Mouse (Mus musculus) ES-E14 (cell line): Measurements from ENCODE around the gene Tet2.

Experiments
- CHD2 ChIP-seq: IDR thresholded peaks from 2 replicates; pipeline ENCODE4 v1.6.1; 2014; ENCODE audit warnings: mild to moderate bottlenecking, low read depth, low read length, inconsistent platforms
- MAFK ChIP-seq: IDR thresholded peaks from 2 replicates; pipeline ENCODE4 v1.6.1; 2014; ENCODE audit warnings: mild to moderate bottlenecking, low read depth, low read length, inconsistent platforms; ENCODE audit not compliant: insufficient read depth
- ZC3H11A ChIP-seq: IDR thresholded peaks from 2 replicates; pipeline ENCODE4 v1.6.1; 2012; ENCODE audit warnings: low read depth, mild to moderate bottlenecking, inconsistent platforms, low read length, borderline replicate concordance
- ZNF384 ChIP-seq: IDR thresholded peaks from 2 replicates; pipeline ENCODE4 v1.6.1; 2012; ENCODE audit warnings: low read depth, low read length, inconsistent platforms

DNA sequence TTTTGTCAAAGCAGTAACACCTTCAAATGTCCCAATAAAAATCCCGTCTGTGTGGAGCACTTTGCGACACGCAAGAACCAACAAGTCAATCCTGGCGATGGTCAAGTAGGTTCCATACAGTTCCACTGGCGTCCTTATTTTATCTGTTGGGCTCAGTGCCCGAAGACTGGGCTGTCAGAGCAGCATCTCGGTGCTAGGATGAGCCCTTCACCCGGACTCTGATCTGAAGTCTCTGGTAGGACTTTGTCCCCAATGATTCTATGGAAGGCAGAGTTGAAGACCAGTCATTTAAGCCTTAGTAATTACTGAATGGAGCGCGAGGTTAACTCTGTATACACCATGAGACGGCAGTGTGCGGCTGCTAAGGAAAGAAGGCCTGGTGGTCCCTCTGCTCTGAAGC, 30.6 kb downstream of the Tet2 start:
- TF ChIP-seq ZC3H11A (no peak), MAFK (no peak), ZNF384 (no peak), CHD2 (no peak)
